Mouse (Mus musculus): ENCODE data around the gene Gm10563.
"Not testable (repeated sequence)": the region's sequence is repeated elsewhere in the genome, so short reads cannot be mapped to it uniquely, and the experiment has no call there.

The Gm10563 gene

GRCm38 (mm10) chr4:155598536-155598935, 46.7 kb downstream of the Gm10563 start:
- DNase-seq (ENCODE audit: low spot score in 2 of 2) = no peak

DNA sequence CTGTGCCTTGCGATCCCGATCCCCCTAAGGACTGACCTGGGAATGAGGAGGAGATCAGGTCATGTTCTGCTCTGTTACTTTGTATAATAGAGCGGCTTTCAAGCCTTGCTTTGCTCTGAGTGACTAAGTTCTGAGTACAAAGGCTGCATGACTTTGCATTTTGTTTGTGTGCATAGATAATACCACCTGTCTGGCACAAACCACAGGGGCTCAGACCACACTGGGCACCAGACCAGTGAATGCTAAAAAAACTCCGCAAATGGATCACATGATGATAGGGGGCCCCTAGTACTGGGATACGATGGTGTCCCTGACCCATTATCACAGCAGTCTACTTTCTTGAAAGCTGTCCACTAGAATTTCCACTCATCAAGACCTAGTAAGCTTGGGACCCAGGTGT, 48.6 kb downstream of the Gm10563 start:
- no peak for DNase-seq (ENCODE audit: low spot score in 2 of 2)

- no peak for DNase-seq (ENCODE audit: low spot score in 2 of 2)
Observed at GRCm38 (mm10) chr4:155595777-155596176, 49.4 kb downstream of the Gm10563 start.

DNA sequence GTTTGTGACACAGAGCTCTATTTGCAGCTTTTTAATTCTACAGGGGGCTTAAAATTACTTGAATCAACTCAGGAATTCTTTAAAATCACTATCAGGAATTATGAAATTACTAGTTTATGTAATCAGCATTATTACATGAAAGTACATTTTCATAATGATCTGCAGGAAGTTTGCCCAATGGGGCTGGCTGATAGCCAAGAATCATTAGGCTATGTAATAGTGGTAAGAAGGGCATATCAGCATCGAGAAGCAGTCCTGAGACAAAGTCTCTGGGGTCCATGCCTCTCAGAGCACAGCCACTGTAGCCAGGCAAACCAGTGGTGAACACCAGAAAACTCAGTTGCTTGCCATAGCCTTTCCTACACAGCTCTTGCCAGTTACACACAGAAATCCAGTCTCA, 51.4 kb downstream of the Gm10563 start:
- DNase-seq (ENCODE audit: low spot score in 2 of 2) = no peak

DNA sequence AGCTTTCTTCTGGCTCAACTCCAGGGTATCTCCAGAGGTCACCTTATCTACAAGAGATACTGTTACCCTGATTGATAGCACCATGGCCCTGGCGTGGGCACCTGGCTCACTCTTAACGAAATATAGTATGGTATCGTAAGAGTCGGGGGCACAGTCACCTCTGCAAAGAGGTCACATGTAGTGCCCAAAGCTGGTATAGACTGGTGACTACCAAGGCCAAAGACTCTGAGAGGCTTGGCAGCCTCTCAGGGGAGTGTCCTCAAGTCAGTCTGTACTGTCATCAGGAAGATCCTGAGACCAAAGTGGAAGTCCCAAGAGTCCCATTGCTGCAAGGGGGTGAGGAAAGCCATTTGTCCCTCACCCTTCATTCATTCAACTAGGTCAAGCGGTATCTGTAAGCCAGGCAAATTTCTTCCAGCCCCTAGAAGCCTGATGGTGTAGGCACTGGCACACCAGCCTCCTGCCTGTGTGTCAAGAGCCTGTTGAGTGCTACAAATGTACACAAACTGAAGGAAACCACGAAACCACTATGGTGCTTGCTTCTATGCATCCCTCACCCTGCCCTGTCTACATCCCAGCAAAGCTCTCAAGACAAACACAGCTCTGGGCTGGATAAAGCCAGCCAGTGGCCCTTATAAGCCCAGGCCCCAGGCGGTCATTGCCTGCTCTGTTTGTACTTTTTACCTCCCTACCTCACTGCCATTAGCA, 54.0 kb downstream of the Gm10563 start:
- no peak for DNase-seq (ENCODE audit: low spot score in 2 of 2)

DNA sequence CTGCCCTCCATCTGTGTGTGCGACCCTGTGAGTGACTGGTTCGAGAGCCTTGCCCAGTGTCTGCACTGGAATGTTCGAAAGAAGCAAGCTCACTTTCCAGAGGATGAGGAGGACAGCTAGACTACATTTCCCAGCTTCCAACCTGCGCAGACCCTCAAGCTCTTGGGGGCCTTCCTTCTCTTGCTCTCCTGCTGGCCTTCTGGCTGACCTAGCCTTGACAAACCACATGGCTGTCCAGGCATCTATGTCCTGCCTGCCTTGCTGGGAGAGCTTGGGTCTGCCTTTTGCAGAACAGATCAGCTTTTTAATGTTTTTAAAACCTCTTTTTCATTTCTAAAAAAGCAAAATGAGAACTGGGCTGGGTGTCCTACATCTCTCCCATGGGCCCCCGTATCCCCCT, 55.9 kb downstream of the Gm10563 start:
- DNase-seq (ENCODE audit: low spot score in 2 of 2) = no peak

DNA sequence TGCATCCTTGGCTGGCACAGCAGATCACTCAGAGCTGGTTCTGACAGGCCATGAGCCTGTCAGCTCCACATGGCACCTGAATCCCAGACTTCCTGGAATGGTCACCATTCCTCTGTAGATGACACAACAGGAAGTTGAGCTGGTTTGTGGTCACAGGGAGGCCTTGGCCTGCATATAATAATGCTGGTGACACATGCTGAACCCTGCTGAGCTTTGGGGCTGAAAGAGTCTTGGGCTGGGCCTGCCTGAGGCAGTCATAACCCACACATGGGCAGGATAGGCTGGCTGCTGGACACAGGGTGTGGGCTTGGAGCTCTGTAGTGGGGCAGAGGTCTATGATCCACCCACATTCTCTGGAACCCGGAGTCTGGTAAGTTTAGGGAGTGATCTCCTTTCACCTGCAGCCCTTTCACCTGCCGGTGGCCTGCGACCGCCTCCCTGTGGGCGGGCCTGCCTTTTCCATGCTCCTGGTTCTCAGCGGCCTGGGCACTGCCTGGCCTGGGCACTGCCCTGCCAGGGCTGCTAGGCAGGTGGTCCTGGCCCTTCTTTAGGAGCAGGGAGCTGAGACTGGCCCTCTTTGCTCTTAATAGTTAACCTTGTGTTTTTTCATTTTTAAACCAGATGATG, 62.8 kb downstream of the Gm10563 start:
- no peak for DNase-seq (ENCODE audit: low spot score in 2 of 2)

DNA sequence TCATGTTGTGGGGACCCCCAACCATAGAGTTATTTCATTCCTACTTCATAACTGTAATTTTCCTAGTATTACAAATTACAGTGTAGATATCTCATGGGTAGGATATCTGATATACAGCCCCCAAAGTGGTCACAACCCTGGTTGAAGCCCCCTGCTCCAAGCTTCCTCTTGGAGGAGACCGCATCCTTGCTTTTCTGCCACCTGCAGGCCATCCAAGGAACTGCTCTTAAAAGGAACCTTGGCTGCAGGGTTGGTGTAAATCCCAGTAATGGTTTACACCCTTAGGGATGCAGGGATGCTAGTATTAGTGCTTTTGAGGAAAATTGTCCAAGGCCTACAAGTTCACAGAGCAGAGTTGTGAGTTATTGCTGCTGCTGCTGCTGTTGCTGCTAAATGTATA, 64.8 kb downstream of the Gm10563 start:
- DNase-seq (ENCODE audit: low spot score in 2 of 2) = peak; percentile 43 to 67

DNA sequence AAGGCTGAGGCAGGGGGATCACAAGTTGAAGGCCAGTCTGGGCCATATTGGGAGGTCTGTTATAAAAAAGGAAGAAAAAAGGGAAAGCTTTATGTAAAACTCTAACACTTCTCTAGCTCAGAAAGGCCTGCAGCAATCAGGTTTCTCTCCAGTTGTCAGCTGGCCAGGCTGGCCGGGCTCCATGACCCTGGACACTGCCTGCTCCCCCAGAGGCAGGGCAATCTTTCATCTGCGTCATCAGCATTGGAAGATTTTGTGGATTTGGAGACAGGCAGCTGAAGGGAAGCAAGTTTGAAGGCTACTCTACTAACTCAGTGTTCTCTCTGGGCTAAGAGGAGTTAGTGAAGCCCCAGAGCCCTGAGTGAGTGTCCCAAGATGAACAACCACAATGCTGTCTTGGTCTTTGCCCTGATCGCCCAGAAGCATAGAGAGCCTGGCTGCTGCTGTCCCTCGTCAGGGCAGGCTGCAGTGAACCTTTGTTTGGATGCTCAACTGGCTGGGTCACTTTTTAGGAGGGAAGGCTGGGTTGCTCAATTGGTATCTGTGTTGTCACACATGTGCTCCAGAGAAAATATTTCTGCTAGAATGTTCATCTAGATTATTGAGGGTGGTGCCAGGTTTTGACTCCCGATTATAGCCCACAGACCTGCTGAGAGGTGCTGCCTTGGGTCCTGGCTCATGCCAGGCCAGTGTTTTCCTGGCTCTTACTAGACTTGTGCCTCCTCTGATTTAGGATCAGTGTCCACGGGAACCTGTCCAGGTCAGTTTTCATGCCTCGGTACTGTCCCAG, 66.7 kb downstream of the Gm10563 start:
- no peak for DNase-seq (ENCODE audit: low spot score in 2 of 2)

- DNase-seq (ENCODE audit: low spot score in 2 of 2) = no peak
Observed at GRCm38 (mm10) chr4:155577741-155578140, 67.5 kb downstream of the Gm10563 start.

- DNase-seq (ENCODE audit: low spot score in 2 of 2) = no peak
Observed at GRCm38 (mm10) chr4:155577132-155577531, 68.1 kb downstream of the Gm10563 start.

DNA sequence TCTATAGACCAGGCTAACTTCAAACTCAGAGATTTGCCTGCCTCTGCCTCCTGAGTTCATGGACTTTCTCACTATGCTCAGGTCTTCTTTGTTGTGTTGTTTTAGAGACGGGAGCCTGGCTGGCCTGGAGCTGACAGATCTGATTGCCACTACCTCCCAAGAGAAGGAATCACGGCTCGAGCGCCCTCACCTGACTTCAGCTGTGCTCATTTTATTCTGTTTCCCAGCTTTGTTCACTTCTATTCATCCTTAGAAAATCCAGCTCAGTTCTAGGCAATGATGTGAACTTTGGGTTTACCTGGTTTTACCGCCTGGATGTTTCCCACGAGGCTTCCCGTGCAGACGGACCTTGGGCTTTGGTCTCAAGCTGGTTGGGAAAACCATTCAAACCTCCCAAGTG, 69.7 kb downstream of the Gm10563 start:
- DNase-seq (ENCODE audit: low spot score in 2 of 2) = no peak

DNA sequence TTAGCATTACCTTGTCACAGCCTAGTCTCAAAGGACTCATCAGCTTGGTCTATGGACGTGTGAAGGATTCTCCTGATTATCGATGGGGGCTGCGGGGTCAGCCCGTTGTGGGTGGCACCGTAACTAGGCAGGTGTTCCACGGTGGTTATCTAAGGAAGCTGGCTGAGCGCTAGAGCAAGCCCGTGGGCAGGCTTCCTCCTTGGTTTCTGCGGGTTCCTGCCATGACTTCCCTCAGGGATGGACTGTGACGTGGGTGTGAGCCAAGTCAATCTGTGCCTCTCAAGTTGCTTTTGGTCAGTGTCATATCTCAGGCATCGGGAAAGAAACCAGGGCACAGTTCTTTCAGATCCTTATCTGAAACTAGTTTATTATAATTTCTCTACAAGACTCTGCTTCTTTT, 70.3 kb downstream of the Gm10563 start:
- no peak for DNase-seq (ENCODE audit: low spot score in 2 of 2)

GRCm38 (mm10) chr4:155573876-155574275, 71.3 kb downstream of the Gm10563 start:
- DNase-seq (ENCODE audit: low spot score in 2 of 2) = no peak

- no peak for DNase-seq (ENCODE audit: low spot score in 2 of 2)
Observed at GRCm38 (mm10) chr4:155573155-155573554, 72.1 kb downstream of the Gm10563 start.

DNA sequence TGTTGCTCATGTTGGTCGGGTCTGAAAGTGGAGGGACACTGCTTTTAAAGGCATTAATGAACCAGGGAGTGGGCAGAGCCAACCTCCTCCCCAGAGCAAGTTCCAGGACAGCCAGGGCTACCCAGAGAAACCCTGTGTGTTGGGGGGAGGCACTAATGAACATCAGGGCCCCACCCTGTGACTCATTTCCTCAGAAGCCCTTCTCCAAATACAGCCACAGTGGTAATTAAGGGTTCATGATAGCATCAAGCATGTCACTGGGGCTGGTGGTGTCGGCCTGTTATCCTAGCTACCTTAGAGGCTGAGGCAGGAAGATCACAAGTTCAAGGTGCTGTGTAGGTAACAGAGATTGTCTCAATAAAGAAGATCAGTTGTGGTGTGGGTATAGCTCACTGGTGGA, 73.8 kb downstream of the Gm10563 start:
- DNase-seq (ENCODE audit: low spot score in 2 of 2) = no peak

GRCm38 (mm10) chr4:155570315-155570714, 74.9 kb downstream of the Gm10563 start:
- not testable (repeated sequence) for DNase-seq (ENCODE audit: low spot score in 2 of 2)

DNA sequence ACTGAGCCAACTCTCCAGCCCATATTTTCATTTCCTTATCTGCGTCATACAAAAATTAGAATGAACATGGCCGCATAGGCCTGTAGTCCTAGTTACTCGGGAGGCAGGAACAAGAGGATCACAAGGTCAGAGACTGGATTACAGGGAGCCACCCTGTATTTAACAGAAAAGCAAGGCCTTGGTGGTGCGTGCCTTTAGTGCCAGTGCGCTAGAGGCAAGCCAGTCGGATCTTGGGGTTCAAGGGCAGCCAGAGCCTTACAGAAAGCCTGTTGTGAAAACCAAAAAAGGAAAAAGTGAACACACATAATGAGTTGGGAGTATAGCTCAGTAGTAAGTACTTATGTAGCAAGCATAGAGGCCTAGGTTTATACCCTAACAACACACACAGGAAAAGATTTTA, 75.4 kb downstream of the Gm10563 start:
- no peak for DNase-seq (ENCODE audit: low spot score in 2 of 2)

DNA sequence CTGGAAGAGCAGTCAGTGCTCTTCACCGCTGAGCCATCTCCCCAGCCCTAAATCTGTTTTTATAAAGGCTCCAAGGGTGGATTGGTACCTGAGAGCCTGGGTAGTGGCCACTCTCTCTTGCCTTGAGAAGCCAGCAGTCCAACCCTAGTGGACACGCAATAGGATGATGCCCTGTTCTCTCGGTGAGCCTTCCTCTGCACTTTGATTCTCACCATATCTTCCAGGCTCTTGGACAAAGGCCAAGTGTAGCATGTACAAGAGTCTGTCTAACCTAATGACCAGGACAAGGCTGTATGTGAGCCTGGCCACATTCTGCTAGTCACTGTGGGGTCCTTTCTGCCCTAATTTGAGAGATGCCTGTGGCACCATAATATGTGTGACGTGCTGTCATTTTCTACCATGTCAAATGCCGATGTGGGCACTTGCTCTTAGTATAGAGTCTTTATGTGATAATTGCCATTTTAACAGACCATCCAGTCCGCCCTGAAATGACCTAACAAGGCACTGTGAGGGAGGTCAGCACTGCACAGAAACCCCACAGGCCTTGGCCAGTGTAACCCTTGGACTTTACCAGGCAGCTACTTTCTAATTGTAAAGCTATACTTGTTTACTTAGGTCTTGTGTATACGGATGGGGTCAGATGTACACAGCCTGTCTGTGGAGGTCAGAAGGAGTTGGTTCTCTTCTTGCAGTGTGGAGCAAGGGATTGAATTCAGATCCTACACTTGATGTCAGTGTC, 76.4 kb downstream of the Gm10563 start:
- no peak for DNase-seq (ENCODE audit: low spot score in 2 of 2)

GRCm38 (mm10) chr4:155568170-155568569, 77.0 kb downstream of the Gm10563 start:
- no peak for DNase-seq (ENCODE audit: low spot score in 2 of 2)

DNA sequence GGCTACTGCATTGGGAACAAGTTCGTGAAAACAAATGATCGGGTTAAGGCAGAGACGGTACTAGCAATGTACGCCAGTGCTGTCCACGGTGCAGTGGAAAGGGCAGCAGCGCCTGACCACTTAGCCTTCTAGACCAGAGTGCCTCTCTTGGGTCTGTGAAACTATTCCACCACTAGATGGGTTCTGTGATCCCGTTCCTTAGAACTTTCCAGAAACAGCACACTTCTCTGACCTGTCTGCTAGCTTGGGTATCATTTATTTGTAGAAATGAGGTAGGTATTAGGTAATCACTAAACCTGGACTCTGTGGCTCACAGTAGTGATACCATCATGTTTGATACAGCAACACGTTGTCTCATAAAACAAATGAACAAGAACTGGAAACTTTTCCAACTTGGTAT, 78.7 kb downstream of the Gm10563 start:
- no peak for DNase-seq (ENCODE audit: low spot score in 2 of 2)

Measured in cerebellum, postnatal 4 days (tissue).